Mouse (Mus musculus) C2C12 (cell line): Measurements from ENCODE around the gene Ntn3.

Experiments
- CTCF ChIP-seq: IDR thresholded peaks from one replicate; pipeline ENCODE4 v1.5.1; 2011; ENCODE audit not compliant: control insufficient read depth, insufficient read depth, insufficient read length
- FOSL1 ChIP-seq: IDR thresholded peaks from one replicate; pipeline ENCODE4 v1.8.0; 2011; ENCODE audit warnings: mild to moderate bottlenecking, low read length; ENCODE audit not compliant: poor library complexity, insufficient read depth, severe bottlenecking
- MAX ChIP-seq: IDR thresholded peaks from one replicate; pipeline ENCODE4 v1.6.1; 2011; ENCODE audit warnings: mild to moderate bottlenecking, control low read depth
- MYOG ChIP-seq: IDR thresholded peaks from one replicate; pipeline ENCODE4 v1.6.1; 2011; ENCODE audit not compliant: control insufficient read depth, insufficient read length; ENCODE audit errors: extremely low read depth
- USF1 ChIP-seq: IDR thresholded peaks from one replicate; pipeline ENCODE4 v1.6.1; 2011; ENCODE audit warnings: low read depth, mild to moderate bottlenecking, control low read depth, moderate library complexity

DNA sequence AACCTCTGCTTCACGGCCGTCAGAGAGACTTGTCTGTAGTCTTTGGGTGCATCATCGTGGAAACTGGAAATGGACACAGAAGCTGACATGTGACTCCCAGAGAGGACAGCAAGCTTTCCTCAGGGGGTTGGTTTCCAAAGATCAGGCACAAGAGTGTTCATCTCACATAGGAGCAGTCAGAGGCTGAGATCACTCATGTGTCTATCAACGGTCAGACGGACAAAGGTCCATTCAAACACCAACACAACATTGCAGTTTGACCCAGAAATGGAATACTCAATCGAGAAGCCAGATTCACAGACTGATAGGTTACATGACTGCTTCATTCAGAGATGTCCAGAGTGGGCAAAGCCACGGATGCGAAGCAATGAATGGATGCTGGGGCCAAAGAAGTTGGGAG is 17.4 kb upstream of the Ntn3 start:
- no peak for TF ChIP-seq CTCF
- TF ChIP-seq MYOG, result no peak
- no peak for TF ChIP-seq MAX
- TF ChIP-seq USF1, result no peak
- TF ChIP-seq FOSL1, result no peak
